Mouse (Mus musculus) limb, embryonic 13.5 days (tissue): ENCODE measurements around the gene Smg1. TPM values are rescaled to one million over a fixed set of nuclear protein-coding genes. Genes with fewer than 3 reads are reported as not detected.

Experiments used
- ATAC-seq: fragments of 200-750 bp; cut with Nextera tagmentation; 2 replicates; pipeline ENCODE4 v1.8.0; 2017; ENCODE audit warnings: low read depth, moderate number of reproducible peaks, moderate TSS enrichment; ENCODE audit not compliant: low FRiP score
- H3K27ac ChIP-seq: fragments of 300-500 bp; sonication (generic); 2 replicates; pipeline ENCODE4 v1.5.1; 2015; ENCODE audit warnings: inconsistent platforms, mild to moderate bottlenecking, moderate library complexity
- H3K27me3 ChIP-seq: fragments of 300-500 bp; sonication (generic); 2 replicates; pipeline ENCODE4 v1.6.1; 2015; ENCODE audit warnings: mild to moderate bottlenecking, inconsistent platforms
- H3K36me3 ChIP-seq: fragments of 300-500 bp; sonication (generic); 2 replicates; pipeline ENCODE4 v1.6.1; 2015; ENCODE audit warnings: inconsistent platforms, mild to moderate bottlenecking, moderate library complexity
- H3K4me1 ChIP-seq: fragments of 300-500 bp; sonication (generic); 2 replicates; pipeline ENCODE4 v1.6.1; 2015; ENCODE audit warnings: inconsistent platforms
- H3K4me2 ChIP-seq: fragments of 300-500 bp; sonication (generic); replicated peaks from 2 replicates; pipeline ENCODE4 v1.6.1; 2015; ENCODE audit warnings: inconsistent platforms, mild to moderate bottlenecking, moderate library complexity
- H3K4me3 ChIP-seq: fragments of 300-500 bp; sonication (generic); 2 replicates; pipeline ENCODE4 v1.5.1; 2015; ENCODE audit warnings: moderate library complexity, mild to moderate bottlenecking, inconsistent platforms
- H3K9ac ChIP-seq: fragments of 300-500 bp; sonication (generic); 2 replicates; pipeline ENCODE4 v1.6.1; 2015; ENCODE audit warnings: mild to moderate bottlenecking, inconsistent platforms
- H3K9me3 ChIP-seq: fragments of 300-500 bp; sonication (generic); 2 replicates; pipeline ENCODE4 v1.6.1; 2016; ENCODE audit warnings: inconsistent platforms
- WGBS: fragments of 180-500 bp; shearing (Covaris S2); methylation state at CpG from one replicate; pipeline ENCODE4 v1.1.7; 2015; 5-methylcytosine and 5-hydroxymethylcytosine counted together
- polyA plus RNA-seq: library from polyadenylated mRNA; unstranded; fragments of >200 nt; fragmentation: Nextera tagmentation; extraction: Ambion mirVana; gene quantifications from 2 replicates; pipeline ENCODE4 v1.2.1, GENCODE M21; 2015

Gene Smg1
- polyA plus RNA-seq, 1 experiment from 2014 or later: 21.2 TPM

DNA sequence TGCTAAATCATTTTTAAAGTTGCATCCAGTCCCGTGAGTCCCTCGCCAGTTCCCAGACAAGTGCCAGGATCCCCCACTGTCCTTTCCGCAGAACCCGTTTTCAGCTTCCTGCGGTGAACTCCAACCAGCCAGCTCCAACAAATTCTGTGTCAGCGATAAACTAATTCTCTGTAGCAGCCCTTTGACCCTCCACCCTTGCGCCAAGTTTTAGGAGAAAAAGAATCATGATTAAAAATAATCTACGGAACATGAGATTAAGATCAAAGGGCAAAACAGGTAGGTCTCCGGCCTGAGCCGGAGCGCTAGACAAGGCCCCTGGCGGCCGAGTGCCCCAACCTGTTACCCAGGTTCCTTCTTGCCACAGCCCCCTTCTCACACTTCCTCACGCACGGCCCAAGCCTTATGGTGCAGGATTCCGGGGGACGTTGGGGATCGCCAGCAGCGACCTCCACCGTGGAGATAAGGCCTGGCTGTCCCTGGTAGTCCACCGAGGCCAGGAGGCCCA is 114.5 kb downstream of the Smg1 start:
- Histone ChIP-seq H3K9me3 (no peaks in the 10 kb centered on the region), H3K4me1 (peaks cover 35% of the 10 kb centered on the region), H3K4me2 (peak overlapping the region; percentile 79), H3K27me3 (no peaks in the 10 kb centered on the region), H3K36me3 (peaks cover 24% of the 10 kb centered on the region), H3K4me3 (peak overlapping the region; percentile 90), H3K27ac (peak overlapping the region; percentile 89), H3K9ac (peak overlapping the region; percentile 92)
- WGBS: under 1% methylated on average over 21 of the region's 21 CpGs
- peak; percentile 79 for ATAC-seq

DNA sequence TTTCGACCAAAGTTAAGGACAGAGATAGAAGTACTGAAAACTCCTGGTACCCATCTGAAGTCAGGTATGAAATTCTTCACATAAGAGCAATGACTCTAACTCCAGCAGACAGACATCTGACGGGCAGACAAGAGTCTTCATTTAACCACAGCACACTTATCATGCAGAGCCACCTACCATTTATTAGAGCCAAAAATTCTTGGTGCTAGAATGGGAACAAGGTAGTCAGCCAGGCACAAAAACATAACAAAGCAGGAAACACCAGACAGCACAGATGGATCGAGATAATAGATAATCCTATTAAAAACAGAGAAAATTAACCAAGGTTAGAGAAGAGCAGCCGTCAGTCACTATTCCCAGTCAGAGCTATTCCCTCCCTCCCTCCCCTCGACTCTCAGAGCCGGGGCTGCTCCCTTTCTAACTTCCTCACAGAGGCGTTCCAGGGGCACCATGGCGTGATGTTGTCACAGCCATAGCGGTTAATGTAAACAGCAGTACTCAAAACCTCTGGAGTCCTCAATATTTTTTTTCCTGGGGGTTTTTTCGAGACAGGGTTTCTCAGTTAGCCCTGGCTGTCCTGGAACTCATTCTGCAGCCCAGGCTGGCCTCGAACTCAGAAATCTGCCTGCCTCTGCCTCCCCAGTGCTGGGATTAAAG is 117.1 kb downstream of the Smg1 start:
- H3K4me3 ChIP-seq: no peak overlapping the region
- ATAC-seq: no peak
- H3K27me3 ChIP-seq: no peaks in the 10 kb centered on the region
- WGBS: 80% methylated on average over 11 of the region's 11 CpGs
- H3K9ac ChIP-seq: no peak overlapping the region
- peaks cover 35% of the 10 kb centered on the region for H3K4me1 ChIP-seq
- H3K27ac ChIP-seq: no peak overlapping the region
- no peaks in the 10 kb centered on the region for H3K9me3 ChIP-seq
- H3K36me3 ChIP-seq: peaks cover 43% of the 10 kb centered on the region
- peak overlapping the region; percentile 79 for H3K4me2 ChIP-seq

DNA sequence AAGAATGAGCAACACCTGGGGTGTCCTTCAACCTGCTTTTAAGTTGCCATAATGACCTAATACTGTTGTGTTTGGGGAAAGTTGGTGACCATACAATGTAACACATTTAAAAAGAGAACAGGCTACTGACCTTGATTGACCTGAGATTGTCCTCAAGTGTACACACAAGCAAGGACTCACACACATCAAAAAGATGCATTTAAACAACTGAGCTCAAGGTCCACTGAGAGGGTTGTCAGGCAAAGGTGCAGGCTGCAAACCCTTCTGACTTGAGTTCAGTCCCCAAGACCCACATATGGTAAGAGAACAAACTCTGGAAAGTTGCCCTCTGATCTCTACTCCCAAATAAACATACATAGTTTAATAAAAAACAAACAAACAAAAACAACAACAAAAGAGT is 117.7 kb downstream of the Smg1 start:
- Histone ChIP-seq H3K4me3 (no peak overlapping the region), H3K36me3 (peaks cover 48% of the 10 kb centered on the region), H3K27me3 (no peaks in the 10 kb centered on the region), H3K9ac (no peak overlapping the region), H3K27ac (no peak overlapping the region), H3K4me1 (peaks cover 35% of the 10 kb centered on the region), H3K4me2 (no peak overlapping the region), H3K9me3 (no peaks in the 10 kb centered on the region)
- ATAC-seq: no peak

DNA sequence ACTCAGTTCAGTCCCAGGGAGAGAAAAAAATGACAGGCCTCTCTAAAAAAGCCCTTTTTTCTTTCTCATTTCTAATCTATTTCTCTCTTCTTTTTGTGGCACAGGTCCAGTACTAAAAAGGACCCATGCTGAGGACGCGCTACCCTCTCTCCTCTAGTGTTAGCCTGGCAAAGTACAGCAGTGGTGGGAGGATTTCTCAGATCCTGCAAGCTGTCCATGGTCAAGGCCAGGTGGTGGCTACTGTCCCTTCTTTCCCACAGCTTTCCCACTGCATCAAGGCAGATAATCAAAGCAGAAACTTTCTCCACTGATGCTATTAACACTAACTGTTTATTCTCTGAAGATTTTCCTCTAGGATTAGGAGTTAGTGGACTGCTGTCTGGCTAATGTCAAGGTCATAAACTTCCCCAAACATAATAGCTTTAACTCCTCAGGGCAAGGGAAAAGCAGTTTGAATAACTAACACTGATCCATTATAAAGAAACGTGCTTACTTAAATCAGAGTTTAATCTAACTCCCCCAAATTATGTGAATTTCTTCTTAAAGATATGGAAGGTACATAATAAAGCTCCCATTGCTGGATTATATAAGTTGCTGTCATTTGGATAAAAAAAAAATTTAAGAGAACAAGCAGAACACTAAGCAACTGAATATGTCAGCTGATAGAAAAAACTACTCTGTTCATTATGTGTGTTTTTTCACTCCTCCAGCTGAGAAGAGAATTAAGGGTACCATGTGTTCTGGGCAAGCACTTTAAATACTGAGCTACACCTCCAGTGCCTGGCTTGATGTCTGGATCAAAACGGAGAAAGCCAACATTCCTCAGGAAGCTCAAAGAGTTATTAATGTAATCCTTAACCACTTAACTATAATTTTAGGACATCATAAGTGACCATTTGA is 119.7 kb downstream of the Smg1 start:
- H3K4me1 ChIP-seq: peaks cover 27% of the 10 kb centered on the region
- ATAC-seq: no peak
- peaks cover 66% of the 10 kb centered on the region for H3K36me3 ChIP-seq

DNA sequence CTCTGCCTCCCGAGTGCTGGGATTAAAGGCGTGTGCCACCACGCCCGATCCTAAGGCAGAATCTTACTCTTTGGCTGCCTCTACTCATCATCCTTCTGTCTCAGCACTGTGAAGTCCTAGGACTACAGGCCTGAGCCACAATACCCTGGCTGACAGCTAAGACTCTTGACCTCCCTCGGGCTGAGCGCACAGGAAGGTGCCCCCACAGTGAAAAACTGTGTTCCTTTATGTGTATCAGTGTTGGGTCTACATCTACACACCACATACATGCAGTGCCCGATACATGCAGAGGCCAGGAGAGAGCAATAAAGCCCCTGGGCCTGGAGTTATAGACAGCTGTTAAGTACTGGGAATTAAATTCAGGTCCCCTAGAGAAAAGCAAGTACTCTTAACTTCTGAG is 121.2 kb downstream of the Smg1 start:
- no peaks in the 10 kb centered on the region for H3K27me3 ChIP-seq
- no peak overlapping the region for H3K27ac ChIP-seq
- H3K9me3 ChIP-seq: no peaks in the 10 kb centered on the region
- ATAC-seq: no peak
- peaks cover 14% of the 10 kb centered on the region for H3K4me1 ChIP-seq
- H3K9ac ChIP-seq: no peak overlapping the region; the same call in 1 of the 2 replicates
- peaks cover 74% of the 10 kb centered on the region for H3K36me3 ChIP-seq
- WGBS: 93% methylated on average over 7 of the region's 7 CpGs
- no peak overlapping the region for H3K4me2 ChIP-seq
- no peak overlapping the region for H3K4me3 ChIP-seq

More for the DNA sequence above, 119.7 kb downstream of the Smg1 start:
- 90% methylated on average over 4 of the region's 4 CpGs for WGBS
- no peak overlapping the region for H3K4me3 ChIP-seq
- H3K9ac ChIP-seq: no peak overlapping the region
- no peaks in the 10 kb centered on the region for H3K9me3 ChIP-seq
- no peak overlapping the region for H3K4me2 ChIP-seq
- H3K27me3 ChIP-seq: no peaks in the 10 kb centered on the region
- no peak overlapping the region for H3K27ac ChIP-seq

DNA sequence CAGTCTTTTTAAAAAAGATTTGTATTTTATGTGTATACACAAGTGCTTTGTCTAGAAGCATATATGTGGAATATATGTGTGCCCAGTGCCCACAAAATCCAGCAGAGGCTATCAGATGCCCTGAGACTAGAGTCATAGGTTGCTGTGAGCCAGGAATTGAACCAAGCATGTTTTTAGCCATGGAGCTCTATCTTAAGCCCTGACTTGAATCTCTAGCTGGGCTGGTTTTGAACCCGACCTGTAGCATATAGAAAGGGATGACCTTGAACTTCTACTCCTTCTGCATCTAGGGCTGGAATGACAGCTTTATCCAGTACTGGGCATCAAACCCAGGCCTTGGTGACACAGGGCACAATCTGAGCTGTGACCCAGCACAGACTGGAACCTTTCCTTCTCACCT is 122.8 kb downstream of the Smg1 start:
- Histone ChIP-seq H3K4me1 (0 out of 2 replicates have a peak, but pooled peaks cover under 1% of the 10 kb centered on the region), H3K9ac (peak overlapping the region; percentile 31; the same call in 1 of the 2 replicates), H3K4me3 (no peak overlapping the region), H3K36me3 (peaks cover 62% of the 10 kb centered on the region), H3K27me3 (no peaks in the 10 kb centered on the region), H3K27ac (no peak overlapping the region), H3K9me3 (no peaks in the 10 kb centered on the region), H3K4me2 (no peak overlapping the region)
- WGBS: 92% methylated on average over 1 of the region's 1 CpGs
- no peak for ATAC-seq

DNA sequence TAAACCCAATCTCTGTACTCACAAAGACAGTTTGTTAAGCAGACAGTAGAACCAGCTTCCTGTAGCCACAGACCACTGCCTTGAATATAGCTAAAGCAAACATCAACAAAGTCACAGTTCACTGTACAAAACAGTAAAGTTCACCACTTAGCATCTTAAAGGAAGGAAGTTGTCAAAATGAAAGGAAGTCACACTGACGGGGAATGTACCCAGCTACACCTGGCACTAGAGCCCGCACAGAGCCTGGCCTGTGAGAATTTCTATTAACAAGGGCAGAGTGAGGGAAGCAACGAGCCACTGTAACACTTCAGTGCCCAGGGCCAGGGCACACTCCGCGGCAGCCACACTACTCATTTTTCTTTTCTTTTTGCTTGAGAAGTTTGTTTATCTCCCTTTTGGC is 123.5 kb downstream of the Smg1 start:
- peaks cover 61% of the 10 kb centered on the region for H3K36me3 ChIP-seq
- no peak overlapping the region for H3K9ac ChIP-seq
- H3K4me1 ChIP-seq: peaks cover 3% of the 10 kb centered on the region
- no peak overlapping the region for H3K27ac ChIP-seq
- ATAC-seq: no peak
- WGBS: 89% methylated on average over 5 of the region's 5 CpGs
- no peak overlapping the region for H3K4me2 ChIP-seq
- H3K9me3 ChIP-seq: no peaks in the 10 kb centered on the region
- H3K27me3 ChIP-seq: no peaks in the 10 kb centered on the region
- no peak overlapping the region for H3K4me3 ChIP-seq

DNA sequence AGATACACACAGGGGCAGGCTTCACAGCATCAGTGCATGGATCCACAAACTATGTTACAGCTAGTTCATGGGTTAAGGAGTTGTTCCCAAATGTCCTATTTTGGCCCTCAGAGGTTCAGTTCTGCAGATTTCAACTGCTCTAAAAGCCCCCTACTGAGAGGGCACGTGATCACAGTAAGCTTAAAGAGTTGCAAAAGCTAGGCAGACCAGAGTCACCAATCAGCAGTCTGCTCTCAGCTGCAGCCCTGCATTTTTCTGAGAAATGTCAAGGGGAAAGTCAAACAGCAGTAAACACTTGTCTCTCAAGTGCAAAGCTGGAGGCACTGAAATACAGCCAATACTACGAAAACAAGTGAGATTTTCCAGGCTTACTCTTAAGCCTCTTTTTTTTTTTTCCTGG is 124.3 kb downstream of the Smg1 start:
- WGBS: 49% methylated on average over 2 of the region's 2 CpGs
- ATAC-seq: no peak

DNA sequence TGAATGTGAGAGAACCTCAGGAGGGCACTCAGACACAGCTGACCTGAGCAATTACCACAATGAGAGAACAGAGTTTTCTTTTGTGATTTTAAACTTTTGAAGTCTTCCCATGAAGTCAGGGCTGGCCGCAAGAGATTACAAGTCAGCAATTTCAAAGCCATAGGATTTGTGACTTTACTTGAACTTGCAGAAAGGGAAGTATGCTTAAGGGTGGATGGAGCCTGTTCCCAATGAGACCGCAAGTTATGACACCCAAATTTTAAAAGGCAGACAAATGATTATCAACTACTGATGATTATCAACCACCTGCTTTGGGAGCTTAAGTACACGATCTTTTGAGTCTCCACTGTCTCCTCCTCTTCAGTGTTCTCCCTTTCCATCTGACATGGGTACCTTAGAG is 125.0 kb downstream of the Smg1 start:
- H3K36me3 ChIP-seq: peaks cover 62% of the 10 kb centered on the region

More for the DNA sequence above, 124.3 kb downstream of the Smg1 start:
- H3K9ac ChIP-seq: no peak overlapping the region
- H3K4me2 ChIP-seq: no peak overlapping the region
- peaks cover 61% of the 10 kb centered on the region for H3K36me3 ChIP-seq
- H3K4me1 ChIP-seq: peaks cover 11% of the 10 kb centered on the region
- H3K27me3 ChIP-seq: no peaks in the 10 kb centered on the region
- H3K9me3 ChIP-seq: no peaks in the 10 kb centered on the region
- H3K4me3 ChIP-seq: no peak overlapping the region
- H3K27ac ChIP-seq: peak overlapping the region; percentile 15; the same call in 1 of the 2 replicates

DNA sequence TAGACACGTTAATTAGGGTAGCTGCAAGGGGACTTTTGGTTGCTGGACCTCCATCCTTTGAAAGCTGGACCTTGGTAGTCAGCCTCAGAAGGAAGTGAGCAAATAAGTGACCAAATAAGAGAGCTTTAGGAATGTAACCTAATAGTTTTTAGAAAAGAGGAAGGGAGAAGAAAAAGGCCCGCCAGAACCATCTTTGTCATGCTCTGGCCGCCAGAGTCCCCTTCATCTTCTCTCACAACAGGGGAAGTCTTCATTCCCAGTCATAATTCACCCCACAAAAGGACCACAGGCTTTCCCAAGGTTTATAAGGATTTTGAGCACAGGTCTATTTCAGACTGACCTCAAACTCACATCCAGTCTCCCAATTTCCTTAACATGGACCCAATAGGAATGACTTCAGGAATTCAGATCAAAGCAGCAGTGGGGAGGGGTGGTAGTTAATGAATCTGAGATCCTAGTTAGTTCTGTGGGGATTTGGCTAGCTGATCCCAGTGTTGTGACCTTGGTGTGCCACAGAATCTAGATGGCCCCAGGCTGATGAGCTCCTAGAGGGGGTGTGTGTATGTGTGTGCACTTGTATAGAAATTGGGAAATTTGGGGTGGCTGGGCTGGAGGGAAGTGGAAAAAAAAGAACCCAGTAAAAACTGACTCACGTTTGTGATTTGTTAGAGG is 125.8 kb downstream of the Smg1 start:
- no peak overlapping the region for H3K9ac ChIP-seq
- H3K36me3 ChIP-seq: peaks cover 61% of the 10 kb centered on the region
- H3K27ac ChIP-seq: peak overlapping the region; percentile 17; the same call in 1 of the 2 replicates
- WGBS: 38% methylated on average over 4 of the region's 4 CpGs
- no peaks in the 10 kb centered on the region for H3K27me3 ChIP-seq
- H3K4me1 ChIP-seq: peaks cover 26% of the 10 kb centered on the region
- H3K4me3 ChIP-seq: no peak overlapping the region
- H3K4me2 ChIP-seq: no peak overlapping the region
- no peaks in the 10 kb centered on the region for H3K9me3 ChIP-seq
- ATAC-seq: no peak

More for the DNA sequence above, 125.0 kb downstream of the Smg1 start:
- H3K9ac ChIP-seq: no peak overlapping the region
- ATAC-seq: no peak
- H3K4me3 ChIP-seq: no peak overlapping the region
- no peaks in the 10 kb centered on the region for H3K9me3 ChIP-seq
- no peak overlapping the region for H3K27ac ChIP-seq
- WGBS: 84% methylated on average over 3 of the region's 3 CpGs
- no peak overlapping the region for H3K4me2 ChIP-seq
- H3K27me3 ChIP-seq: no peaks in the 10 kb centered on the region
- H3K4me1 ChIP-seq: peaks cover 18% of the 10 kb centered on the region

DNA sequence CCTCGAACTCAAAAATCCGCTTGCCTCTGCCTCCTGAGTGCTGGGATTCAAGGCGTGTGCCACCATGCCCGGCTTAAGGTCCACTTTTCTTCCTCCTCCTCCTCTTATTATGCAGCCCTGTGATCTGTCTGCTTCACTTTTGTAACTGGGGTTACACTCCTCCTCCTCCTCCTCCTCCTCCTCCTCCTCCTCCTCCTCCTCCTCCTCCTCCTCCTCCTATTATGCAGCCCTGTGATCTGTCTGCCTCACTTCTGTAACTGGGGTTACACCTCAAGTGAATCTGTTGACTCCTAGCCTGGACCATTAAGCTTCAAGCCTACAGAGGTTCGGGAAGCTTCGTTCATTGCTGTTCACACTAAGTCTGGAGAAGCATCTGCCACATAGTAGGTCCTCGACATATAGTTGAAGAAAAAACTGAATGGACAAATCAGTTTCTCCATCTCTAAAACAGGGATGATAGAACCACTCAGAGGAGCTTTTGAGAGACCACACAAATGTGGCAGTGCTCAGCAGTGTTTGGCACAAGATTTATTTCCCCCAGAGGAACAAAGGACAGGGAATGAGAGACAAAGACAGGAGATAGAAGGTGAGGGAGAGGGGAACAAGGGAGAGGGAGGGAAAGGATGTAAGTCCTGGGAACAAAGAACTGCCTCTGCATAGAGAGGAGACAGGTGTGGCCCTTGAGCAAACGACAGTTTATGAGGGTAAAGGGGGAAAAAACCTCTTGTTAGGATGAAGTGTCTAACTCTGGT is 126.5 kb downstream of the Smg1 start:
- H3K9ac ChIP-seq: peak overlapping the region; percentile 67
- peaks cover 33% of the 10 kb centered on the region for H3K4me1 ChIP-seq
- H3K4me2 ChIP-seq: peak overlapping the region; percentile 68
- peaks cover 62% of the 10 kb centered on the region for H3K36me3 ChIP-seq
- ATAC-seq: no peak
- H3K27me3 ChIP-seq: no peaks in the 10 kb centered on the region
- no peaks in the 10 kb centered on the region for H3K9me3 ChIP-seq
- H3K4me3 ChIP-seq: peak overlapping the region; percentile 97
- H3K27ac ChIP-seq: no peak overlapping the region; the same call in 1 of the 2 replicates
- 18% methylated on average over 8 of the region's 8 CpGs for WGBS
